Mouse (Mus musculus): ENCODE data around the gene Tmem94. TPM values are rescaled to one million over a fixed set of nuclear protein-coding genes. Genes with fewer than 3 reads are reported as not detected.

The Tmem94 gene
- 8.2 and 8.6 TPM in 2 replicates for polyA plus RNA-seq (2015; fragmentation: Nextera tagmentation; extraction: Ambion mirVana)

DNA sequence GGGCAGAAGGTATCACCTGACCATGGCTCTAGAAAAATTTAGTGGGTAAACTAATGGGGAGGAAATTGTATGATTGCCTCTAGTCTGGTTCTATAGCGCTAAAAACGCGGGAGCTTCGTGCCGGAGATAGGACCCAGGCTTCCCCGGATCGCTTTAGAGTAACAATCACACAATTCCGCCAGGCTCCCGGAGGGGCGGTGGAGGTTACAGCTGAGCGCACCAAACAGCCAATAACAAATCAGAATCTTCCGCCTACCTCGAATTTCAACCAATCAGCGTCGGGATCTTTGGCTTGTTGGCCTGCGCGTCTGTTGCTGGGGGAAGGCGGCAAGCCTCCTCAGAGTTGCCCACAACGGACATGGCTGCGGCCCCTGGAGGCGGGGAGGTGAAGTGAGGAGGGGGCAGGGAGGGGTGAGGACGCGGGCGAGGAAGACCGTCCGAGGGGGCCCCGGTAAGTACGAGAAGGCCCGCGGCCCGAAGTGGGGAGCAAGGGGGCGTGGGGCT is at the start of gene Tmem94:
Tmem94 (plus strand) TSS at position 331 of the 504 bp plus-strand sequence.
- peak within 1 kb of the TSS; percentile 81 for H3K4me3 ChIP-seq (ENCODE audit: low read depth, low read length)
- peak within 1 kb of the TSS; percentile 85 for H3K9ac ChIP-seq (ENCODE audit: low read depth, low read length)
- ATAC-seq: peak; percentile 95
- no peaks in the 10 kb centered on the region for H3K27me3 ChIP-seq (replicated peaks; ENCODE audit: control insufficient read depth, insufficient read depth, low read length)
- peak within 1 kb of the TSS; percentile 71 for H3K27ac ChIP-seq (ENCODE audit: low read depth, low read length)
- WGBS: under 1% methylated on average over 32 of the region's 32 CpGs
- TF ChIP-seq CTCF (IDR thresholded peaks at IDR 0.05; ENCODE audit: low read depth): peak; percentile 62
- H3K9me3 ChIP-seq (ENCODE audit: control insufficient read depth): no peaks in the 10 kb centered on the region
- peak within 1 kb of the TSS; percentile 86 for H3K4me2 ChIP-seq (replicated peaks; ENCODE audit: low read depth)
- no peaks in the 10 kb centered on the region for H3K4me1 ChIP-seq (replicated peaks; ENCODE audit: control insufficient read depth, insufficient read depth, low read length)
- no peaks in the 10 kb centered on the region for H3K36me3 ChIP-seq (ENCODE audit: control insufficient read depth, insufficient read depth)

DNA sequence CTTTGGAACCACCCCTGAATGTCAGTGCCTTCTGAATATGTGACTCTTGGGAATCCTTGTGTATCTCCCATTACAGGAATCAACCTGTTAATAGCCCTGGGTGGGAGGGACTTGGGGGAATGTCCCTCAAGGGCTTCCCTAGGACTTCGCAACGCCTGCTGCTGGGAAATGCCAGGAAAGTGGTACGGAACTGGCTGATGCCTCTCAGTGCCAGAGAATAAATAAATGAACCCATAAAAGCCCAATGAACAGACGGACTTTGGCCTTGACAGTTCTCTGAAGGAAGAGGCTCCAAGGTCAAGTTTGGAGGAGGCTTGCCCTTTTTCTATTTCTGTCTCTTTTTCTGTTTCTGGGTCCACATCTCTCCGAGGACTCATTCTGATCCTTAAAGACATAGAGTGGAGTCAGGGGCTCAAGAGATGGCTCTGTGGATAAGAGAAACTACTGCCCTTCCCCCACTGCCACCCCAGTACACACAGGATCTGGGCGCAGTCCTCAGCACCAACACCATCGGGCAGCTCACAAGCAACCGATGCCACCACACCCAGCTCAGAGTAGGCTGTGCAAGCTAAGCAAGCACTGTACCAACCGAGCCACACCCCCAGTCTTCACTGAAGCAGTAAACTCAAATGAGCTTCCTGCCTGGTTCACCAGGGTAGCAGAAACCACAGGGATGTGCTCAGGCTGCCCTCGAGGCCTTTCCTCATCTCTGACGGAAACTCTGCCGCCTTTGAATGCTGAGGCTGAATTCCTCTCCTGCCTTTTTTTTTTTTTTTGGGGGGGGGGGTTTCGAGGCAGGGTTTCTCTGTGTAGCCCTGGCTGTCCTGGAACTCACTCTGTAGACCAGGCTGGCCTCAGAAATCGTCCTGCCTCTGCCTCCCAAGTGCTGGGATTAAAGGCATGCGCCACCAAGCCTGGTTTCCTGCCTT is 48.6 kb upstream of the Tmem94 start:
- peak; percentile 58 for ATAC-seq
- 56% methylated on average over 15 of the region's 15 CpGs for WGBS
- H3K4me1 ChIP-seq (replicated peaks; ENCODE audit: control insufficient read depth, insufficient read depth, low read length): no peaks in the 10 kb centered on the region
- H3K4me3 ChIP-seq (ENCODE audit: low read depth, low read length): no peak overlapping the region
- no peak overlapping the region for H3K9ac ChIP-seq (ENCODE audit: low read depth, low read length)
- H3K36me3 ChIP-seq (ENCODE audit: control insufficient read depth, insufficient read depth): no peaks in the 10 kb centered on the region
- no peaks in the 10 kb centered on the region for H3K27me3 ChIP-seq (replicated peaks; ENCODE audit: control insufficient read depth, insufficient read depth, low read length)
- H3K27ac ChIP-seq (ENCODE audit: low read depth, low read length): no peak overlapping the region
- no peak overlapping the region for H3K4me2 ChIP-seq (replicated peaks; ENCODE audit: low read depth)
- no peaks in the 10 kb centered on the region for H3K9me3 ChIP-seq (ENCODE audit: control insufficient read depth)
- TF ChIP-seq CTCF (IDR thresholded peaks at IDR 0.05; ENCODE audit: low read depth): no peak

DNA sequence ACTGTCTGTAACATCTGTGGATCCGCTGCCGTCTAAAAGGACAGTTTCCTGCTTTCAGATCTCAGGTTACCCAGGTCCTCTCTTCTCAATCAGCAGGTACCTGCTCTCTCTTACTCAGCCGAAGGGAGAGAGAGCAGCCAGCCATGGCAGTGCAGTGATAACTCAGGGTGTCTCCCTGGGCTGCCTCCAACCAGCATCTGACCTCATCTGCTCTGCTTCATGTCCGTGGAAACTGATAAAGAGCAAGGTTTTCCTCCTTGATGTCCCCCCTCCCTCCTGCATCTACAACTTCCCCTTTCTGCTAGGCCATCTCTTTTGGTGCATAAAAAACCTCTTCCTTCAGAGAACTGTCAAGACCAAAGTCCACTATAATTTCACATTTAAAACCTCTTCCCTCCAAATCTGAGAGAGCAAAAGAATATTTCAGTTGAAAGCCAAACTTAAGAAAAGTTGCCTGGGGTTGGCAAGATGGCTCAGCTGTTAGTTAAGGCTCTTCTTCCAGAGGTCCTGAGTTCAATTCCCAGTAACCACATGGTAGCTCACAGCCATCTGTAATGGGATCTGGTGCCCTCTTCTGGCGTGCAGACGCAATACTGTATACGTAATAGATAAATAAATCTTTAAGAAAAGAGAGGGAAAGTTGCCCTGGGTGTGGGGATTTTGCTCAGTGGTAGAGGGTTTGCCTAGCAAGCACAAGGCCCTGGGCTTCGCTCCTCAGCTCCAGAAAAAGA is 47.4 kb upstream of the Tmem94 start:
- 62% methylated on average over 8 of the region's 8 CpGs for WGBS
- no peak for ATAC-seq
- Histone ChIP-seq H3K36me3 (ENCODE audit: control insufficient read depth, insufficient read depth) (no peaks in the 10 kb centered on the region), H3K9ac (ENCODE audit: low read depth, low read length) (no peak overlapping the region), H3K9me3 (ENCODE audit: control insufficient read depth) (no peaks in the 10 kb centered on the region), H3K4me2 (replicated peaks; ENCODE audit: low read depth) (no peak overlapping the region), H3K4me3 (ENCODE audit: low read depth, low read length) (no peak overlapping the region), H3K27me3 (replicated peaks; ENCODE audit: control insufficient read depth, insufficient read depth, low read length) (no peaks in the 10 kb centered on the region), H3K27ac (ENCODE audit: low read depth, low read length) (no peak overlapping the region), H3K4me1 (replicated peaks; ENCODE audit: control insufficient read depth, insufficient read depth, low read length) (no peaks in the 10 kb centered on the region)
- TF ChIP-seq CTCF (IDR thresholded peaks at IDR 0.05; ENCODE audit: low read depth): peak; percentile 73

DNA sequence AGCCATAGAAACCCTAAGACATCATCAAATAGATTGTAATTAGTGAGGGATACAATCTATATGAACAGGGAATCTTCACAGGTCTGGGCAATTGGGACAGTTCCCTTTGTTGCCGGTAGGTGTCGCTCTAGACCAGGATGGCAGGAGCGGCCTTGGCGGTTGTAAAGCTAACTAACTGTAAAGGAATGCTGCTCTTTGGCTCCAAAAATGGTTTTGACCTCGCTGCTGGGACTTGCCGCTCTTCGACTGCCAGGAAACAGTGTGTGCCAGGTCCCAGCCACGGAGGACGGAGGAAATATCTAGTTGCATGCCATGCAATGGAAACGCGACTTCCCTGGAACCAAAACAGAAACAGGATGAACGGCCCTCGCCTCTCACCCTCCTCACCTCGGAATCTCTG is 42.6 kb upstream of the Tmem94 start:
- Histone ChIP-seq H3K9ac (ENCODE audit: low read depth, low read length) (no peak overlapping the region), H3K36me3 (ENCODE audit: control insufficient read depth, insufficient read depth) (no peaks in the 10 kb centered on the region), H3K4me1 (replicated peaks; ENCODE audit: control insufficient read depth, insufficient read depth, low read length) (no peaks in the 10 kb centered on the region), H3K27ac (ENCODE audit: low read depth, low read length) (no peak overlapping the region), H3K4me3 (ENCODE audit: low read depth, low read length) (0 out of 2 replicates have a peak overlapping the region, but pooled peaks have one; percentile 6), H3K27me3 (replicated peaks; ENCODE audit: control insufficient read depth, insufficient read depth, low read length) (no peaks in the 10 kb centered on the region), H3K9me3 (ENCODE audit: control insufficient read depth) (no peaks in the 10 kb centered on the region), H3K4me2 (replicated peaks; ENCODE audit: low read depth) (peak overlapping the region; percentile 40; the same call in 1 of the 2 replicates)
- peak; percentile 41; the same call in 1 of the 2 replicates for ATAC-seq
- WGBS: 16% methylated on average over 14 of the region's 14 CpGs
- peak; percentile 100 for TF ChIP-seq CTCF (IDR thresholded peaks at IDR 0.05; ENCODE audit: low read depth)

DNA sequence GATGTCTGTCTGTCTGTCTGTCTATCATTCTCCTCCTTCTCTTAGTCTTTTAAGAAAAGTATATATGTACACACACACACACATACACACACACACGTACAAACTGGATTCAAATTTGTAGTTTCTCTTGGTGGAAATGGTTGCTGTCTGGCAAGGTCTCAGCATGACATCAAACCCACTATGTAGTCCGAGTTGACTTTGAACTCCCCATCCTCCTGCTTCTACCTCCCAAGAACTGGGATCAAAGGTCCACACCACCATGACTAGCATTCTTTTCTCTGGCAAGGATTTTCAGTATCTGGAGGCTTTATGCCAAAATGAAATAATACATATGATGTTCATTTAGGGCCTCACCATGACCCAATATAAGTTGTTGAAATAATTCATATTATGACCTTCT is 42.0 kb upstream of the Tmem94 start:
- no peak for TF ChIP-seq CTCF (IDR thresholded peaks at IDR 0.05; ENCODE audit: low read depth)
- Histone ChIP-seq H3K4me3 (ENCODE audit: low read depth, low read length) (no peak overlapping the region), H3K4me1 (replicated peaks; ENCODE audit: control insufficient read depth, insufficient read depth, low read length) (no peaks in the 10 kb centered on the region), H3K9me3 (ENCODE audit: control insufficient read depth) (no peaks in the 10 kb centered on the region), H3K27ac (ENCODE audit: low read depth, low read length) (no peak overlapping the region), H3K4me2 (replicated peaks; ENCODE audit: low read depth) (no peak overlapping the region), H3K27me3 (replicated peaks; ENCODE audit: control insufficient read depth, insufficient read depth, low read length) (no peaks in the 10 kb centered on the region), H3K36me3 (ENCODE audit: control insufficient read depth, insufficient read depth) (no peaks in the 10 kb centered on the region), H3K9ac (ENCODE audit: low read depth, low read length) (no peak overlapping the region)
- 78% methylated on average over 2 of the region's 2 CpGs for WGBS
- ATAC-seq: no peak

Data from intestine, postnatal 0 days (tissue).